Mouse (Mus musculus) embryonic facial prominence, embryonic 14.5 days (tissue): ENCODE results near the gene Fto. TPM values are rescaled to one million over a fixed set of nuclear protein-coding genes. Genes with fewer than 3 reads are reported as not detected.

Experiments
- ATAC-seq: fragments of 200-750 bp; cut with Nextera tagmentation; 2 replicates; pipeline ENCODE4 v1.8.0; 2017; ENCODE audit warnings: low read depth, moderate number of reproducible peaks, moderate TSS enrichment
- DNase-seq: peaks from one replicate; pipeline ENCODE4 v3.0.0-alpha.2; 2015; ENCODE audit warnings: low spot score
- H3K27ac ChIP-seq: fragments of 300-500 bp; sonication (generic); replicated peaks from 2 replicates; pipeline ENCODE4 v1.5.1; 2014; ENCODE audit warnings: low read depth, mild to moderate bottlenecking, low read length, moderate library complexity
- H3K27me3 ChIP-seq: fragments of 300-500 bp; sonication (generic); replicated peaks from 2 replicates; pipeline ENCODE4 v1.6.1; 2014; ENCODE audit warnings: low read length; ENCODE audit not compliant: control insufficient read depth, insufficient read depth
- H3K36me3 ChIP-seq: fragments of 300-500 bp; sonication (generic); 2 replicates; pipeline ENCODE4 v1.6.1; 2014; ENCODE audit warnings: low read length, mixed read lengths; ENCODE audit not compliant: control insufficient read depth, insufficient read depth
- H3K4me1 ChIP-seq: fragments of 300-500 bp; sonication (generic); 2 replicates; pipeline ENCODE4 v1.6.1; 2014; ENCODE audit warnings: antibody characterized with exemption, low read length; ENCODE audit not compliant: control insufficient read depth, insufficient read depth
- H3K4me2 ChIP-seq: fragments of 300-500 bp; sonication (generic); 2 replicates; pipeline ENCODE4 v1.6.1; 2014; ENCODE audit warnings: low read depth, mild to moderate bottlenecking, low read length, moderate library complexity, mixed read lengths
- H3K4me3 ChIP-seq: fragments of 300-500 bp; sonication (generic); 2 replicates; pipeline ENCODE4 v1.5.1; 2014; ENCODE audit warnings: low read depth, mild to moderate bottlenecking, low read length
- H3K9ac ChIP-seq: fragments of 300-500 bp; sonication (generic); 2 replicates; pipeline ENCODE4 v1.6.1; 2014; ENCODE audit warnings: low read depth, mild to moderate bottlenecking, low read length, moderate library complexity, mixed read lengths
- H3K9me3 ChIP-seq: fragments of 300-500 bp; sonication (generic); 2 replicates; pipeline ENCODE4 v1.6.1; 2016; ENCODE audit warnings: low read length; ENCODE audit not compliant: control insufficient read depth
- WGBS: fragments of 180-500 bp; shearing (Covaris S2); extraction: QIAGEN DNeasy Blood & Tissue Kit; methylation state at CpG from one replicate; pipeline ENCODE4 v1.1.7; 2014; 5-methylcytosine and 5-hydroxymethylcytosine counted together
- polyA plus RNA-seq: library from polyadenylated mRNA; unstranded; fragments of >200 nt; fragmentation: Nextera tagmentation; extraction: Ambion mirVana; gene quantifications from 2 replicates; pipeline ENCODE4 v1.2.1, GENCODE M21; 2014

Fto gene
- 107 and 108 TPM in 2 replicates for polyA plus RNA-seq

DNA sequence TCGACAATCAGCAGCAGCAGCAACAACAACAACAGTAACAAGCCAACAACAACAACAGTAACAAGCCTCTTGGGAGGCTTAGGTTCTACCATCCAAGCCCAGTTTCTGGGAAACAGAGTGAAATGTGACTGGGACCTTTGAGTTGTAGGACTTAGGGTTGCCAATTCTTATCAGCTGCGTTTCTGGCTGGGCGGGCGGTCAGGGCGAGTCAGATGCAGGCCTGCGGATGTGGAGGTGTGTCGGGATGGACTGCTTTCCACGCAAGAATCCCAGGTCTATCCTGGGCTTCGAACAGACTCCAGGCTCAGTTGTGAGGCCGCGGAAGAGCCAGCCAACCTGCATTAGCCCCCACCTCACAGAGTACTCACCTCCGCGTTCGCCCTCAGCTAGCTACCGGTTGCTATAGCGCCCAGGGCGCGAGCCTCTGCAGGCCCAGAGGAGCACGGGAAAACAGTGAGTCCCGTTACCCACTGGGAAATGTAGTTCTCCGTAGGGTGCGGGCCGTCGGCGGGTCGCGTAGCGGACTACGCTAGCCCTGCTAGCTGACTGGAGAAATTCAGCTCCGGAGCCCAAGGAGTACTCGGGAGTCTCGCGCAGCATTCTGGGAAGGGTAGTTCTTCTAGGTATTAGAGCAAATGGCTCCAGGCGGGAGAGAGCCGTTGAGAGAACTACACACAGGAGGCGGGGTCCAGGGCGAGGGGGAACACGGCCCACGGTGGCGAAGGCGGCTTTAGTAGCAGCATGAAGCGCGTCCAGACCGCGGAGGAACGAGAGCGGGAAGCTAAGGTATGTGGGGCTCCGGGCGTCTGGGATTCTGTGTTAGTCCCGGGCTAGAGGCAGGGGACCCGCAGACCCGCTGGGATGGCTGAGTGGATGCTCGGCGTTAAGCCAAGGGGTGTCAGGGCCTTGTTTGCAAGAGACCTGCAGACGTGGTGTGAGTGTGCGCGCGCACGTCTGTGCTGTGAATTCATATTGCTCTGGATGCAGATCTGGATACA, at the start of gene Fto, which contains the start of gene Rpgrip1l:
TSS of gene Fto (plus strand) at position 691 of the 998 bp plus-strand sequence.
TSS of gene Rpgrip1l (minus strand) at position 428 of the 998 bp plus-strand sequence.
- Histone ChIP-seq H3K9me3 (no peaks in the 10 kb centered on the region), H3K4me2 (peak within 1 kb of the TSS; percentile 77), H3K4me1 (peaks cover 14% of the 10 kb centered on the region), H3K27me3 (no peaks in the 10 kb centered on the region), H3K36me3 (peaks cover 6% of the 10 kb centered on the region), H3K9ac (peak within 1 kb of the TSS; percentile 78), H3K4me3 (peak within 1 kb of the TSS; percentile 57), H3K27ac (peak within 1 kb of the TSS; percentile 78)
- ATAC-seq, result peak; percentile 99
- peak; percentile 100 for DNase-seq
- 2% methylated on average over 50 of the region's 59 CpGs for WGBS

DNA sequence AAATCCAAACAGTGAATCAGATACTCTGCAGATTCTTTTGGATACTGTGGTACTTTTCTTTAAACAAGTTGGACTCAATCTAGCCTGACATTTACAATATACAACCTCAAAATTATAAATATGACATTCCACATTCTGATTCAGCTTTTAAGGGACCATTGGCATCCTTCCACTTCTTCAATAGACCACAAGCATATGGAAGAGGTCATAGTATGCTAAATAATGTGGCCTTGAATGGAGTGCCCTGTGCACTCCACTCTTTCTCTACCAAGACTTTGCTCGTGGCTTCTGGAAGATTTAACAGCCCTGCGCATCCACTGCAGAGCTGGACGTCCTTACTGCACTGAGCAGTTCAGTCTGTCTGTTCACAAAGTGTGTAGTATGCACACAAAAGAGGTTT, 49.4 kb upstream of the Fto start:
- Histone ChIP-seq H3K4me3 (no peak overlapping the region), H3K4me1 (no peaks in the 10 kb centered on the region), H3K36me3 (peaks cover 16% of the 10 kb centered on the region), H3K4me2 (no peak overlapping the region), H3K27ac (no peak overlapping the region), H3K27me3 (no peaks in the 10 kb centered on the region), H3K9me3 (no peaks in the 10 kb centered on the region), H3K9ac (no peak overlapping the region)
- DNase-seq (peak; percentile 39), ATAC-seq (no peak)
- 77% methylated on average over 3 of the region's 3 CpGs for WGBS

DNA sequence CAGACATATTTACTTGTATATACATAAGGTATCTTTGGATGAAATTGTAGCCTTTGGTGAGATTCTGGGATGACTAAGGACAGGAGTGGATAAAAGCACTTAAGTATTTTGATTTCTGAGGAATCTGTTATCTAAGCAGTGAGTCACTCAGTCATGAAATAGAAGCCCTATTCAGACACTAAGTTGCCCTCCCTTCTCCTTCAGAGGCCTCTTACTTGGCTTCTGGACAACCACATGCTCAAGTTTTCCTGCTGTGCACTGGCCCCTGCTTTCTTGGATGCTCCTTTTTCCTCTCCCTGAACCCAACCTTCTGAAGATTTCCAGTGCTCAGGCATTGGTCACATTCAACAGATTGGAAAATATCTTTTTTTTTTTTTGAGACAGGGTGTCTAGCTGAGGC, 48.8 kb upstream of the Fto start:
- no peak for ATAC-seq
- Histone ChIP-seq H3K27ac (no peak overlapping the region), H3K4me1 (no peaks in the 10 kb centered on the region), H3K9me3 (no peaks in the 10 kb centered on the region), H3K4me3 (no peak overlapping the region), H3K27me3 (no peaks in the 10 kb centered on the region), H3K4me2 (no peak overlapping the region), H3K9ac (no peak overlapping the region), H3K36me3 (peaks cover 19% of the 10 kb centered on the region)
- no peak for DNase-seq

DNA sequence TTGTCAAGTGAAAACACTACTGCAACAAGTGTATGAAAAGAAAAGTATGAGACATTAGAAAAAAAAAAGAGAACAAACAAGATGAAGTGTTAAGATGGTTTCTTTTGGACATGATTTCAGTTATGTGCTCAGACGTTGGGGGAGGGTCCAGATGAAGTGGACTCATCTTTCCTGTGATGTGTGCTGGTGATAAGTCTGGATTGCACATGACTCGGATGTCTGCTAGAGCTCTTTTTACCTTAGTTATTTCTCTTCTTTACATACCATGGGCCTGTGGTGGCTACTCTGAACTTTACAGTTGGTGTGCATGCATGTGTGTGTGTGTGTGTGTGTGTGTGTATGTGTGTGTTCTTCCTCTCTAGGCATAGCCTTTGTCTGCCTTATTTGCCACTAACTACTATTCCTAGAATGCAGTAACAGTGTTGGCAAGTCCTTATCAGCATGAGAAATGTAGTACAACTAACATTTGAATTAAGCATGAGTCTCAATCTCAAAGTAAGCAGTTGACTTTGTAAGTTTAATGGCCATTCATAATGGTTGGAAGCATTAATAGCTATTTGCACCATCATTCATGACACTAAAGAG, 43.9 kb upstream of the Fto start:
- 63% methylated on average over 2 of the region's 2 CpGs for WGBS
- Histone ChIP-seq H3K27me3 (no peaks in the 10 kb centered on the region), H3K9me3 (no peaks in the 10 kb centered on the region), H3K36me3 (peaks cover 30% of the 10 kb centered on the region), H3K9ac (no peak overlapping the region), H3K4me3 (no peak overlapping the region), H3K27ac (no peak overlapping the region), H3K4me2 (no peak overlapping the region), H3K4me1 (no peaks in the 10 kb centered on the region)
- no peak for DNase-seq
- no peak for ATAC-seq

DNA sequence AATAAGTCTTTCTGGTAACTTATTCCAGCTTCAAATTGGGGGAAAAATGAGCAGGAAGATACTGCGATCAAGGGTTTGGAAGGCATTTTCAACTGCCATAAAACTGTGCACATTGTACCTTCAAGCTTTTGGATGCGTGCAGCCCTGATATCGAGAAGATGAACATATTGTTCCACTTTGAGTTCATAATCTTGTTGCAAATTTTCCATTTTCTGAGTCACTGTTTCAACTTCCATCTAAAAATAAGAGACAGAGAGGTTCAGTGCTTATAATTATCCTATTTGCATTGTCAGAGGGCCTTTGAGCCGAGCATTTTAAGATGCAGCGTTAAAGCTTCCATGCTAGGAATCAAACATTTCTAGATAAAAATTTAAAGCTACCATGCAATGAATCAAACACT, 39.8 kb upstream of the Fto start:
- peaks cover 22% of the 10 kb centered on the region for H3K36me3 ChIP-seq
- no peak overlapping the region for H3K4me2 ChIP-seq
- no peaks in the 10 kb centered on the region for H3K4me1 ChIP-seq
- ATAC-seq (no peak), DNase-seq (no peak)
- H3K9ac ChIP-seq, result no peak overlapping the region
- H3K9me3 ChIP-seq, result no peaks in the 10 kb centered on the region
- no peaks in the 10 kb centered on the region for H3K27me3 ChIP-seq
- H3K27ac ChIP-seq, result no peak overlapping the region; the same call in 1 of the 2 replicates
- 78% methylated on average over 5 of the region's 5 CpGs for WGBS
- no peak overlapping the region for H3K4me3 ChIP-seq

DNA sequence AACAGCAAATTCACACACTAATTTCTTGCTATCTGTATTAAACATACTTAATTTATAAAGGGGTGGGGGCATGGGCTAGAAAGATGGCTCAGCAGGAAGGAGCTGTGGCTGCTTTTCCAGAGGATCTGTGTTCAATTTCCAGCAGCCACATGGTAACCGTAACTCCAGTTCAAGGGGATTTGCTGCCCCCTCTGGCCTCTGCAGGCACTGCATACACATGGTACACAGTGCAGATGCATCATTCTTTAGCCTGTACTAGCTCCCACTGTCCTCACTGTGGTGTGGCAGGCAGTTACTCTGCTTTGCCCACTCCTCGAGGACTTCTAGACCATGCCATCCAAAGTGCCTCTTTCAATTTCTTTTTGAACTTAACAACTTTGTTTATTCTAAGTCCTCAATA, 37.0 kb upstream of the Fto start:
- H3K27me3 ChIP-seq, result no peaks in the 10 kb centered on the region
- no peaks in the 10 kb centered on the region for H3K9me3 ChIP-seq
- DNase-seq (no peak), ATAC-seq (no peak)
- peaks cover 8% of the 10 kb centered on the region for H3K4me1 ChIP-seq
- peaks cover 9% of the 10 kb centered on the region for H3K36me3 ChIP-seq
- WGBS, result 88% methylated on average over 2 of the region's 2 CpGs
- H3K27ac ChIP-seq, result no peak overlapping the region
- H3K4me2 ChIP-seq, result no peak overlapping the region
- no peak overlapping the region for H3K4me3 ChIP-seq
- H3K9ac ChIP-seq, result no peak overlapping the region

DNA sequence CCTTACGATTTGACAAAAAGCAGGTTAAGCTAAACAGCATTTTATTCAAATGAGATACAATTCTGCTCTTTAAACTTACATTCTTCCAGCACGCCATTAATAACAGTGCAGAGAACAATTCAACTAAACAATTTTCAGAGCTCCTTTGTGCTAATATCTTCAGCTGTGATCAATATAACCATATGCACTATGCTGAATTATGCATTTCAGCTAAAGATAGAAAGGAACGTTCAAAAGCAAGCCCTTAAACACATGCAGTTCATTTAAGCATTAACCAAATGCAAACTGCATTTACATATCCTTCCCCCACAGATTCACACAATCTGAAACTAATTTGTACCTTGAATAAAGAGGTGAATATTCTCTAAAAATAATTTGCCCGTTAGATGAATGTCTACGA, 35.3 kb upstream of the Fto start:
- Histone ChIP-seq H3K4me1 (peaks cover 21% of the 10 kb centered on the region), H3K9me3 (no peaks in the 10 kb centered on the region), H3K4me2 (no peak overlapping the region), H3K36me3 (peaks cover 6% of the 10 kb centered on the region), H3K27ac (peak overlapping the region; percentile 33; the same call in 1 of the 2 replicates), H3K4me3 (no peak overlapping the region), H3K9ac (no peak overlapping the region), H3K27me3 (no peaks in the 10 kb centered on the region)
- DNase-seq (no peak), ATAC-seq (no peak)
- WGBS, result 54% methylated on average over 5 of the region's 5 CpGs

DNA sequence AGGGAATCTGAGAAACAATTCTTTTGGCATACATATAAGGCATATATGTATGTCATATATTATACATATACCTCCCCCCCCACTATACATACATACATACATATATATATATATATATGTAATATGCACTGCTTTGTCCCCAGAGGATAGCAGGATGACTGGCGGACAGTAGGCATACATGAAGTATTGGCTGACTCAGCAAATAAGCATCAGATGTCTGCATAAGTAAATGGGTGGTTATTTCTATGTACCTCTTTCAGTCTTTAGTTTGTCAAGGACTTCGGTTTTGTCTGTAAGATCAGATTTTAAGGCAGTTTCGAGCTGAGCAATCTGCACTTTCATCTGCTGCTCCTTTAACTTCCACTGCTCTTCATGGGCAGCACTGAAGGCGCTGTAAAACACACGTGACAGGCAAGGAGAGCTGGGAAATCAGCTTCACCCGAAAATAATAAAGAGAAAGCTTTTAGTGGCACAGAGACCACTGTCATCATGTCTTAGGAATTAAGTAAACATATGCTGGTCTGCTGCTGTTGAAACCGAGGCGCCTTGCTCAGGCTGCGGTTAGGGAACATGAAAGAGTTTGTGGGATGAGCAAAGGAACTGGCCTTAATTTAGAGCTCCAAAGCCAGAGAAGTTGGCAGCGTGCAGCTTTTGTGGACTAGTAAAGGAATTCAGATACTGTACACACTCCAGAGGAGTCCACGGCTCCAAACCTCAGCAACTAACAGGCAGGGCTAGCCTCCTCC, 32.7 kb upstream of the Fto start:
- Histone ChIP-seq H3K36me3 (no peaks in the 10 kb centered on the region; the same call in 1 of the 2 replicates), H3K4me1 (peaks cover 26% of the 10 kb centered on the region), H3K9ac (0 out of 2 replicates have a peak overlapping the region, but pooled peaks have one; percentile 14), H3K4me3 (no peak overlapping the region), H3K9me3 (no peaks in the 10 kb centered on the region), H3K27ac (peak overlapping the region; percentile 61), H3K27me3 (no peaks in the 10 kb centered on the region), H3K4me2 (peak overlapping the region; percentile 1; the same call in 1 of the 2 replicates)
- peak; percentile 67; the same call in 1 of the 2 replicates for ATAC-seq
- WGBS, result 51% methylated on average over 11 of the region's 11 CpGs
- DNase-seq, result peak; percentile 91
